Mouse (Mus musculus): ENCODE measurements around the gene Atg13. TPM values are rescaled to one million over a fixed set of nuclear protein-coding genes. Genes with fewer than 3 reads are reported as not detected.

Atg13 gene
- polyA plus RNA-seq, 1 experiment = 35.7 TPM

DNA sequence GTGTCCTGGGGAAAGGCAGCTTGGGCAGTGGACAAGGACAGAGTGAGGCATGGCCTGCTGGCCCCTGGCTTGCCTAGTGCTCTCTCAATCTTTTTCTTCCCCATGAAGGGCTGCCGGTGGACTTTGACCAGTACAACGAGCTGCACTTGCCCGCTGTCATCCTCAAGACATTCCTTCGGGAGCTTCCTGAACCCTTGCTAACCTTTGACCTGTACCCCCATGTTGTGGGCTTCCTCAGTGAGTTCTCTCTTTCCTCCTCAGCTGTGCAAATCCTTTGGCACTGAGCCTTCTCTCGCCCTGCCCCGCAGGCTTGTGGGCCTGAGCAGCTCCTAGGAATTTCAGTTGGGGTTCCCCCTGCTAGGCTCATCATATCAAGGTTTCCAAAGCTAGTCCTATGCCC, 40.3 kb downstream of the Atg13 start:
- Histone ChIP-seq H3K4me3 (ENCODE audit: insufficient read depth, low read length) (no peak overlapping the region), H3K4me1 (ENCODE audit: control insufficient read depth, insufficient read depth, low read length) (no peaks in the 10 kb centered on the region), H3K27ac (ENCODE audit: insufficient read depth, low read depth, low read length) (no peak overlapping the region)
- TF ChIP-seq CTCF (IDR thresholded peaks at IDR 0.05; ENCODE audit: low read depth, low read length) (no peak), POLR2A (IDR thresholded peaks at IDR 0.05; ENCODE audit: borderline replicate concordance, low read depth, low read length) (no peak)

DNA sequence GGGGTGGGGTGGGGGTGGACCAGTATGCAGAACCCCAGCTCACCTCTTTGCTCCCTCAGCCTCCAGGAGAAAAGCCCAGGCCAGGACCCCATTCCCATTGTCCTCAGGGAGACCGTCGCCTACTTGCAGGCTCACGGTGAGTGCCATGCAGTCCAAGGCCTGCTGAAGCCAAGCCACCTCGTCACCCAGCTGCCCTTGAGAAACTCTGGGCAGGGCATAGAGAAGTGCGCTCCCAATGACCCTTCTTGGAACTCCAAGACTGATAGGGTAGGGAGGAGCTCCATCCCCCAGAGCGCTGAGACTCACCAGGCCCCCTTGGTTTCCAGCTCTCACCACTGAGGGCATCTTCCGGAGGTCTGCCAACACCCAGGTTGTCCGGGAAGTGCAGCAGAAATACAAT, 41.0 kb downstream of the Atg13 start:
- no peak for TF ChIP-seq POLR2A (IDR thresholded peaks at IDR 0.05; ENCODE audit: borderline replicate concordance, low read depth, low read length)
- TF ChIP-seq CTCF (IDR thresholded peaks at IDR 0.05; ENCODE audit: low read depth, low read length) = no peak
- Histone ChIP-seq H3K27ac (ENCODE audit: insufficient read depth, low read depth, low read length) (no peak overlapping the region), H3K4me1 (ENCODE audit: control insufficient read depth, insufficient read depth, low read length) (no peaks in the 10 kb centered on the region), H3K4me3 (ENCODE audit: insufficient read depth, low read length) (no peak overlapping the region)

DNA sequence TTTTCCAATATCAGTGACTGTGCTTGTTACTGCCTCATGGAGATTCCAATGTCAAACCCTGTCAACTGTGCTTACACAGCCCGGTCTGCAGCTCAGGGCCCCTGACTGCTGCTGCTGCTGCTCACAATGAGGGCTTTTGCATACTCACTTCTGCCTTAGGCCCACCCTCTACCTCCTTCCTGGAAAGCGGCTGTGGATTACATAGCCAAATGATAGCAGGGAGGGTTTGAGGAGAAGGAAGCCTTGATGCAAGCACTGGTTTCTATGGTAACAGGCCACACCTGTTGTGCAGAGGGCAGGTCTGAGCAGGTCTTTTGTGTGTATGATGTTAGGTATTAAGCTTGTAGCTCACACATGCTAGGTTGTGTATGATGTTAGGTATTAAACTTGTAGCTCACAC, 42.6 kb downstream of the Atg13 start:
- Histone ChIP-seq H3K4me3 (ENCODE audit: insufficient read depth, low read length) (no peak overlapping the region), H3K4me1 (ENCODE audit: control insufficient read depth, insufficient read depth, low read length) (no peaks in the 10 kb centered on the region), H3K27ac (ENCODE audit: insufficient read depth, low read depth, low read length) (no peak overlapping the region)
- TF ChIP-seq CTCF (IDR thresholded peaks at IDR 0.05; ENCODE audit: low read depth, low read length) (no peak), POLR2A (IDR thresholded peaks at IDR 0.05; ENCODE audit: borderline replicate concordance, low read depth, low read length) (no peak)

DNA sequence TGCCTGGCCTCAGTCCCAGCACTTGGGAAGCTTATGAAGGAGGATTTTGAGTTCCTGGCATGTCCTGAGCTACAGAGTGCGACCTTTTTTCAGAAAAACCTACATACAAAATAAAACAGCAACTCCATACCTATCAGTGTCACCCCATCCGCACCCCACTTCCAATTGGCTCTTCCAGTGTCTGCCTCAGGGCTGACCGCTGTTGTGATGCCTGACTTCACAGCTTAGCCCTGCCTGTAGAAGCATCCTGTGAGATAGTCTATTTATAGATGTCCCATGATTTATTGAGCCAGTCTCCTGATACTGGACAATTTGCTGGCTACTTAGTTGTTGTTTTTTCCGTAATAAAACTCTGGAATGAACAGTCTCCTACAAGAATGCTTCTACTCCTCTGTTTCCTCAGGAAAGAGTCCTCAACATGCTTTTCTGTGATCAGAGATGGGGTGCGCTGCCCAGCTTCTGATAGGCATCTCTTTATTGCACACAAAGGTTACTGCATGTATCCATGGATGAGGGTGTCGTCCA, 43.9 kb downstream of the Atg13 start:
- TF ChIP-seq POLR2A (IDR thresholded peaks at IDR 0.05; ENCODE audit: borderline replicate concordance, low read depth, low read length) (no peak), CTCF (IDR thresholded peaks at IDR 0.05; ENCODE audit: low read depth, low read length) (no peak)

DNA sequence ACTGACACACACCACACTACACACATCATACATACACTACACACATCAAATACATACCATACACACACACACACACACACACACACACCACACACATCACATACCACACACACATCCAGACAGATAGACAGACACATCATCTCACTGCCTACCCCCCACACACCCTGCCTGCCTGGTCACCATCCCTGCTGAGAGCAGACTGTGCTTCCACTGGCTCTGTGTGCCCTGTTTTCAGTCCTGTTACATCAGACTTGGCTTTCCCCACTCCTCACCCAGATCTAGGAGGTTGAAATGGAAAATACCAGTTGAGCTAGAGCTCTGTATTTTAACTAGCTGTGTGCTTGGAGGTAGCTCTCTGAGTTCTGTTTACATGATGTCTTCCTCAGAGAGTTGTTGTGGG, 45.6 kb downstream of the Atg13 start:
- Histone ChIP-seq H3K4me3 (ENCODE audit: insufficient read depth, low read length) (no peak overlapping the region), H3K27ac (ENCODE audit: insufficient read depth, low read depth, low read length) (no peak overlapping the region), H3K4me1 (ENCODE audit: control insufficient read depth, insufficient read depth, low read length) (0 out of 2 replicates have a peak, but pooled peaks cover 5% of the 10 kb centered on the region)
- TF ChIP-seq CTCF (IDR thresholded peaks at IDR 0.05; ENCODE audit: low read depth, low read length) = no peak
- no peak for TF ChIP-seq POLR2A (IDR thresholded peaks at IDR 0.05; ENCODE audit: borderline replicate concordance, low read depth, low read length)

More for the DNA sequence above, 43.9 kb downstream of the Atg13 start:
- no peak overlapping the region for H3K4me3 ChIP-seq (ENCODE audit: insufficient read depth, low read length)
- H3K4me1 ChIP-seq (ENCODE audit: control insufficient read depth, insufficient read depth, low read length) = no peaks in the 10 kb centered on the region
- H3K27ac ChIP-seq (ENCODE audit: insufficient read depth, low read depth, low read length) = no peak overlapping the region

DNA sequence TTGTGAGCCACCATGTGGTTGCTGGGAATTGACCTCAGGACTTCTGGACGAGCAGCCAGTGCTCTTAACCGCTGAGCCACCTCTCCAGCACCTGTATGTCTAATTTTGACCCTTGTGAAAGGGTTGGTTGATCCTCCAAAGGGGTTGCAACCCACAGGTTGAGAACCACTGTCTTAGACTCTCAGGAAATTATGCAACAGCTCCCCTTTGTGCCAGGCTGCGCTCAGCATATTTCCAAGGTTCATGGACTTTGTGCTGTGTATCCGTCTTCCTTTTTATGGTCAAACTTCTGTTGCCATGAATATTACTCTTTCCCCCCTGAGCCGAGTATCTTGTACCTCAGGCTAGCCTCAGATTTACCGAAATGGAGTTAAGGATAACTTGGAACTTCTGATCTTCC, 49.4 kb downstream of the Atg13 start:
- TF ChIP-seq CTCF (IDR thresholded peaks at IDR 0.05; ENCODE audit: low read depth, low read length) (no peak), POLR2A (IDR thresholded peaks at IDR 0.05; ENCODE audit: borderline replicate concordance, low read depth, low read length) (no peak)
- Histone ChIP-seq H3K4me1 (ENCODE audit: control insufficient read depth, insufficient read depth, low read length) (0 out of 2 replicates have a peak, but pooled peaks cover 5% of the 10 kb centered on the region), H3K27ac (ENCODE audit: insufficient read depth, low read depth, low read length) (no peak overlapping the region), H3K4me3 (ENCODE audit: insufficient read depth, low read length) (no peak overlapping the region)

DNA sequence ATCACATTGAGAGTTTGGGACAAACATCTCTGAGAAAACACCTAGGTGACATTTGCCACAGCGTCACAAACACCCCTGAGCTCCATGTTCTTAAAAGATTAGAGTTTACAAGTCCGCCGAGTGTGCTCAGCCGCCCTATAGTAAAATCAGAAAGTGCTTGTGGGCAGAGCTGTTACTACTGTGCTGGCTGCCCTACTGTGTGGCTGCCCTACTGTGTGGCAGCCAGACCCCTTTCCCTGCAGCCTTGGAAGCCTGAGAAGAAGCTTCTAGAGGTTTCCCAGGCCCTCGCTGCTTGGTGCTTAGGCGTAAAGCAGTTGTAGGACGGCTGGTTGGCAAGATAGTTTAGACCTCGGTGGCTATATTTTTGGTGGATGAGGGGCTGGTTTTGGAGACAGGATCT, 50.7 kb downstream of the Atg13 start:
- Histone ChIP-seq H3K4me1 (ENCODE audit: control insufficient read depth, insufficient read depth, low read length) (0 out of 2 replicates have a peak, but pooled peaks cover 5% of the 10 kb centered on the region), H3K4me3 (ENCODE audit: insufficient read depth, low read length) (no peak overlapping the region), H3K27ac (ENCODE audit: insufficient read depth, low read depth, low read length) (no peak overlapping the region)
- TF ChIP-seq CTCF (IDR thresholded peaks at IDR 0.05; ENCODE audit: low read depth, low read length) = no peak
- TF ChIP-seq POLR2A (IDR thresholded peaks at IDR 0.05; ENCODE audit: borderline replicate concordance, low read depth, low read length) = no peak

DNA sequence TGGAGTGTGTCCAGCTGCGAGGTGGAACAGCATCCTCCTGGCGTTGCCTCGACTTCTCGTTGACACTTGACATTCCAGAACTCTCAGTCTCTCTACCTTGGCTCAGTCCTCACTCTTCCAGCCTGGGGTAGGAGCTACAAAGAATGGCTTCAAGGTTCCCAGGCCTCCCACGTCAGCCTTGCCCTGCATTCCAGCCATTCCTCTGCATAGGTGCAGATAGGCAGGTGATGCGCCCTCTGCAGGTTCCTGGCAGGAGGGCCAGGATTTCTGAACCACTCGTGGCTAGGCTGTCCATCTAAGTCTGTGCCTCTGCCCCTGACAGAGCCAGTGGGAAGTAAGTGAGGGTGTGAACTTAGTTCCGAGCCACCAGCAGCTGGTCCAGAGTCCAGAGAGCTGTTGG, 53.6 kb downstream of the Atg13 start:
- TF ChIP-seq CTCF (IDR thresholded peaks at IDR 0.05; ENCODE audit: low read depth, low read length) (no peak), POLR2A (IDR thresholded peaks at IDR 0.05; ENCODE audit: borderline replicate concordance, low read depth, low read length) (no peak)
- no peak overlapping the region for H3K4me3 ChIP-seq (ENCODE audit: insufficient read depth, low read length)
- H3K4me1 ChIP-seq (ENCODE audit: control insufficient read depth, insufficient read depth, low read length) = peaks cover 7% of the 10 kb centered on the region; the same call in 1 of the 2 replicates
- H3K27ac ChIP-seq (ENCODE audit: insufficient read depth, low read depth, low read length) = no peak overlapping the region

DNA sequence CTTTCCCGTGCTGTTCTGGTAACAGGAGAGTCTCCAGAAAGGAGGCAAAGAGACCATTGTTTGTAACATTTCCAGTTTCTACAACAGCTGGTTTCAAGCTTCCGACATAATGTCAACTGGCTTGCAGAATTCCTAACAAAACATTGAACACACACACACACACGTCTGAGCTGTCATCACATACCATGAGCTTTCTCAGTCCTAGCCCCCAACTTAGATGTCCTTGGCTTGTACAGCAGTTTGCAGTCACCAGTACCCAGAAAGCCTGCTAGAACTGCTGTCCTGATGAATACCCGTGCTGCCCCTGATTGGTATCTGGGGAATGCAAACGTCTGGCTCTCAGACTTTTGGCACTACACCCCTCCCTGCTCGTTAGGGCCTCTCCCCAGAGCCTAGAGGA, 54.5 kb downstream of the Atg13 start:
- TF ChIP-seq CTCF (IDR thresholded peaks at IDR 0.05; ENCODE audit: low read depth, low read length) (no peak), POLR2A (IDR thresholded peaks at IDR 0.05; ENCODE audit: borderline replicate concordance, low read depth, low read length) (no peak)

DNA sequence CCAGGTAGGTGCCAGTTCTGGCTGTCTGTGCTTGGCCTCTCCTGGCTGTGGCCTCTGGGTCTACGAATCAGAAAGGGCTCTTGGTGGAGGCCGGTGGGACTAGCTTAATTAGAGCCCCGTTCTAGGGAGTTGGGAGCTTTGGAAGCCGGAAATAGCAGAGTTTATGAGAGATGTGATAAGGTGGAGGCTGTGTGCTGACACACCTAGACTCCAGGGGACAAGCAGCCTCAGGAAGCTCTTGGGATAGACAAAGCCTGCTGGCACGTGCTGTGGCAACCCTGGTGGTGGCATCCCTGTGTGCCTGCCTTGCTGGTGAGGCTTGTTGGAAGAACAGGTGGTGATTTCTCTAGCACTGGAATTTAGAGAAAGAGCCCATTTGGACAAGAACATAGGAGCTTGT, 55.0 kb downstream of the Atg13 start:
- peaks cover 4% of the 10 kb centered on the region; the same call in 1 of the 2 replicates for H3K4me1 ChIP-seq (ENCODE audit: control insufficient read depth, insufficient read depth, low read length)
- TF ChIP-seq POLR2A (IDR thresholded peaks at IDR 0.05; ENCODE audit: borderline replicate concordance, low read depth, low read length) (no peak), CTCF (IDR thresholded peaks at IDR 0.05; ENCODE audit: low read depth, low read length) (no peak)
- no peak overlapping the region for H3K27ac ChIP-seq (ENCODE audit: insufficient read depth, low read depth, low read length)
- H3K4me3 ChIP-seq (ENCODE audit: insufficient read depth, low read length) = no peak overlapping the region

More for the DNA sequence above, 54.5 kb downstream of the Atg13 start:
- no peak overlapping the region for H3K4me3 ChIP-seq (ENCODE audit: insufficient read depth, low read length)
- no peak overlapping the region for H3K27ac ChIP-seq (ENCODE audit: insufficient read depth, low read depth, low read length)
- H3K4me1 ChIP-seq (ENCODE audit: control insufficient read depth, insufficient read depth, low read length) = peaks cover 5% of the 10 kb centered on the region; the same call in 1 of the 2 replicates
